ENCODE assay signal across 30 mouse cellular contexts in genomic region chr13:24626698-24627436, GRCm38 (mm10). TPM values are rescaled to one million over a fixed set of nuclear protein-coding genes. Genes with fewer than 3 reads are reported as not detected.
DNase-seq lines count a peak whose midpoint lies in the region; ATAC-seq and TF ChIP-seq lines count a peak whose summit lies in the region.
"Had no signal": no experiment of that assay in that cellular context is flagged by ENCODE, and none has a peak within 500 bp of the region (broad histone marks: within the 10 kb centered on the region; RNA-seq: fewer than 3 reads in every experiment).

No protein-coding gene starts in this region.

- no peak overlapping the region for H3K4me2 ChIP-seq in lung, embryonic 14.5 days
- no peak overlapping the region for H3K4me2 ChIP-seq in limb, embryonic 15.5 days
- H3K4me2 ChIP-seq: embryonic facial prominence, embryonic 12.5 days; heart, embryonic 15.5 days; hindbrain, embryonic 15.5 days; limb, embryonic 12.5 days; liver, embryonic 12.5 days; midbrain, embryonic 12.5 days; neural tube, embryonic 13.5 days had no signal

- no peak for TF ChIP-seq CTCF in lung, embryonic 14.5 days (IDR thresholded peaks at IDR 0.05; ENCODE audit: low read depth)

- H3K4me3 ChIP-seq in lung, embryonic 14.5 days (ENCODE audit: low read depth, low read length) = no peak overlapping the region
- H3K4me3 ChIP-seq in embryonic facial prominence, embryonic 10.5 days = no peak overlapping the region
- H3K4me3 ChIP-seq in limb, embryonic 15.5 days = no peak overlapping the region
- H3K4me3 ChIP-seq: embryonic facial prominence, embryonic 12.5 days; heart, embryonic 15.5 days; hindbrain, embryonic 15.5 days; limb, embryonic 12.5 days; liver, embryonic 12.5 days; megakaryocyte, embryonic 14.5 days; midbrain, embryonic 12.5 days; myocyte; neural tube, embryonic 13.5 days had no signal

- peak; percentile 73 for DNase-seq in lung, embryonic 14.5 days
- DNase-seq in lung, postnatal 25 days (ENCODE audit: low spot score) = no peak
- peak; percentile 68 for DNase-seq in Muller cell, postnatal 12 days (ENCODE audit: inconsistent ontology term)
- no peak for DNase-seq in embryonic facial prominence, embryonic 10.5 days (ENCODE audit: low spot score)
- DNase-seq in neural tube, embryonic 10.5 days (ENCODE audit: extremely low spot score, low spot score) = no peak
- DNase-seq in layer of hippocampus, adult 8-10 months (ENCODE audit: low spot score in 2 of 2) = no peak
- DNase-seq: adrenal gland, adult 2 months; adrenal gland, postnatal 36 days; cerebellum, adult 2 months; cerebellum, postnatal 14 days; gastrocnemius, postnatal 14 days; kidney, adult 11 months; kidney, postnatal 14 days; liver, postnatal 0 days; thymus, adult 2 months; thymus, postnatal 36 days had no signal

- no peaks in the 10 kb centered on the region for H3K9me3 ChIP-seq in lung, embryonic 14.5 days (ENCODE audit: low read depth, low read length)
- no peaks in the 10 kb centered on the region for H3K9me3 ChIP-seq in embryonic facial prominence, embryonic 10.5 days
- no peaks in the 10 kb centered on the region for H3K9me3 ChIP-seq in limb, embryonic 15.5 days
- H3K9me3 ChIP-seq: embryonic facial prominence, embryonic 12.5 days; heart, embryonic 15.5 days; hindbrain, embryonic 15.5 days; limb, embryonic 12.5 days; liver, embryonic 12.5 days; megakaryocyte, embryonic 14.5 days; midbrain, embryonic 12.5 days; neural tube, embryonic 13.5 days had no signal

- H3K27me3 ChIP-seq in lung, embryonic 14.5 days (ENCODE audit: insufficient read depth, low read length) = no peaks in the 10 kb centered on the region
- no peaks in the 10 kb centered on the region for H3K27me3 ChIP-seq in embryonic facial prominence, embryonic 10.5 days (replicated peaks; ENCODE audit: low read depth, poor library complexity, severe bottlenecking)
- no peaks in the 10 kb centered on the region for H3K27me3 ChIP-seq in limb, embryonic 15.5 days
- H3K27me3 ChIP-seq: embryonic facial prominence, embryonic 12.5 days; heart, embryonic 15.5 days; hindbrain, embryonic 15.5 days; limb, embryonic 12.5 days; megakaryocyte, embryonic 14.5 days; midbrain, embryonic 12.5 days; neural tube, embryonic 13.5 days had no signal

- H3K36me3 ChIP-seq in lung, embryonic 14.5 days (ENCODE audit: insufficient read depth) = no peaks in the 10 kb centered on the region
- no peaks in the 10 kb centered on the region for H3K36me3 ChIP-seq in embryonic facial prominence, embryonic 10.5 days (replicated peaks)
- H3K36me3 ChIP-seq in limb, embryonic 15.5 days = no peaks in the 10 kb centered on the region
- H3K36me3 ChIP-seq: embryonic facial prominence, embryonic 12.5 days; heart, embryonic 15.5 days; hindbrain, embryonic 15.5 days; limb, embryonic 12.5 days; liver, embryonic 12.5 days; midbrain, embryonic 12.5 days; neural tube, embryonic 13.5 days had no signal

- 50% methylated on average over 6 of the region's 6 CpGs for WGBS in lung, embryonic 14.5 days
- 88% methylated on average over 6 of the region's 6 CpGs for WGBS in embryonic facial prominence, embryonic 10.5 days
- 68% methylated on average over 6 of the region's 6 CpGs for WGBS in limb, embryonic 15.5 days

- peak overlapping the region; percentile 27; the same call in 1 of the 2 replicates for H3K27ac ChIP-seq in lung, embryonic 14.5 days (ENCODE audit: low read depth)
- 0 out of 2 replicates have a peak overlapping the region, but pooled peaks have one; percentile 14 for H3K27ac ChIP-seq in embryonic facial prominence, embryonic 10.5 days (replicated peaks)
- H3K27ac ChIP-seq in limb, embryonic 15.5 days = no peak overlapping the region; the same call in 1 of the 2 replicates
- H3K27ac ChIP-seq: embryonic facial prominence, embryonic 12.5 days; heart, embryonic 15.5 days; hindbrain, embryonic 15.5 days; limb, embryonic 12.5 days; liver, embryonic 12.5 days; midbrain, embryonic 12.5 days; neural tube, embryonic 13.5 days had no signal

- no peak overlapping the region for H3K9ac ChIP-seq in lung, embryonic 14.5 days
- H3K9ac ChIP-seq in limb, embryonic 15.5 days = no peak overlapping the region
- H3K9ac ChIP-seq: embryonic facial prominence, embryonic 12.5 days; heart, embryonic 15.5 days; hindbrain, embryonic 15.5 days; limb, embryonic 12.5 days; liver, embryonic 12.5 days; liver, postnatal 0 days; midbrain, embryonic 12.5 days; neural tube, embryonic 13.5 days had no signal

- peak; percentile 87 for ATAC-seq in lung, embryonic 14.5 days (ENCODE audit: insufficient read depth)
- 0 out of 2 replicates have a peak, but pooled peaks have one; percentile 19 for ATAC-seq in limb, embryonic 15.5 days (ENCODE audit: insufficient number of reproducible peaks, low FRiP score, low TSS enrichment, low read depth)
- ATAC-seq: activated CD4-positive, CD25-positive, alpha-beta regulatory T cell, adult 4 months; CD4-positive, CD25-positive, alpha-beta regulatory T cell, adult 4 months; forebrain, embryonic 14.5 days; inflammation-experienced regulatory T-cells, adult 6 months; liver, embryonic 12.5 days; liver, postnatal 0 days had no signal

- H3K4me1 ChIP-seq in lung, embryonic 14.5 days (ENCODE audit: insufficient read depth) = 0 out of 2 replicates have a peak, but pooled peaks cover 4% of the 10 kb centered on the region
- H3K4me1 ChIP-seq in embryonic facial prominence, embryonic 10.5 days = peaks cover 17% of the 10 kb centered on the region
- peaks cover 12% of the 10 kb centered on the region for H3K4me1 ChIP-seq in limb, embryonic 15.5 days
- H3K4me1 ChIP-seq: limb, embryonic 12.5 days had no signal

RNA-seq across cellular contexts. Expression of gene Ripor2, which starts 44.9 kb away (rescaled TPM):
- 5.1 and 5.6 TPM in 2 replicates for polyA plus RNA-seq in lung, embryonic 14.5 days (2014; fragmentation: Nextera tagmentation; extraction: Ambion mirVana)
- polyA plus RNA-seq in embryonic facial prominence, embryonic 10.5 days (2016; fragmentation: Nextera tagmentation; extraction: Ambion mirVana) = 2.3 and 2.6 TPM in 2 replicates
- 4.1 and 4.7 TPM in 2 replicates for polyA plus RNA-seq in limb, embryonic 15.5 days (2015; fragmentation: Nextera tagmentation; extraction: Ambion mirVana)
- 10 to 100 TPM; 69.2 to 92.1 (median 76.4) TPM for total RNA-seq in layer of hippocampus, adult 8-10 months (2022)

Comparison
In these comparisons a context has a peak if more than half of its experiments do, and no peak if none do; other contexts are left out.
1. DNase-seq: peak in lung, embryonic 14.5 days (single experiment) and Muller cell, postnatal 12 days (single experiment); none in lung, postnatal 25 days (single experiment), embryonic facial prominence, embryonic 10.5 days (single experiment), neural tube, embryonic 10.5 days (single experiment) and layer of hippocampus, adult 8-10 months (0 of 2).